Mouse (Mus musculus) neural tube, embryonic 15.5 days (tissue): ENCODE results near the gene Slc15a2. TPM values are rescaled to one million over a fixed set of nuclear protein-coding genes. Genes with fewer than 3 reads are reported as not detected.

ENCODE experiments used
- ATAC-seq: fragments of 200-750 bp; cut with Nextera tagmentation; 2 replicates; pipeline ENCODE4 v1.8.0; 2017; ENCODE audit warnings: mild to moderate bottlenecking, moderate TSS enrichment, moderate library complexity; ENCODE audit not compliant: low FRiP score
- H3K27ac ChIP-seq: fragments of 300-500 bp; sonication (generic); replicated peaks from 2 replicates; pipeline ENCODE4 v1.5.1; 2015; ENCODE audit warnings: mild to moderate bottlenecking, inconsistent platforms
- H3K27me3 ChIP-seq: fragments of 300-500 bp; sonication (generic); replicated peaks from 2 replicates; pipeline ENCODE4 v1.6.1; 2015; ENCODE audit warnings: inconsistent platforms
- H3K36me3 ChIP-seq: fragments of 300-500 bp; sonication (generic); 2 replicates; pipeline ENCODE4 v1.6.1; 2015; ENCODE audit warnings: inconsistent platforms
- H3K4me1 ChIP-seq: fragments of 300-500 bp; sonication (generic); 2 replicates; pipeline ENCODE4 v1.6.1; 2015; ENCODE audit warnings: inconsistent platforms
- H3K4me2 ChIP-seq: fragments of 300-500 bp; sonication (generic); 2 replicates; pipeline ENCODE4 v1.6.1; 2015; ENCODE audit warnings: inconsistent platforms, mild to moderate bottlenecking, moderate library complexity
- H3K4me3 ChIP-seq: fragments of 300-500 bp; sonication (generic); replicated peaks from 2 replicates; pipeline ENCODE4 v1.5.1; 2015; ENCODE audit warnings: mild to moderate bottlenecking, inconsistent platforms
- H3K9ac ChIP-seq: fragments of 300-500 bp; sonication (generic); replicated peaks from 2 replicates; pipeline ENCODE4 v1.6.1; 2015; ENCODE audit warnings: mild to moderate bottlenecking, inconsistent platforms
- H3K9me3 ChIP-seq: fragments of 300-500 bp; sonication (generic); replicated peaks from 2 replicates; pipeline ENCODE4 v1.6.1; 2016; ENCODE audit warnings: inconsistent platforms
- WGBS: fragments of 180-500 bp; shearing (Covaris S2); methylation state at CpG from one replicate; pipeline ENCODE4 v1.1.7; 2015; ENCODE audit warnings: mixed read lengths; 5-methylcytosine and 5-hydroxymethylcytosine counted together
- polyA plus RNA-seq: library from polyadenylated mRNA; unstranded; fragments of >200 nt; fragmentation: Nextera tagmentation; extraction: Ambion mirVana; gene quantifications from 2 replicates; pipeline ENCODE4 v1.2.1, GENCODE M21; 2015

Gene Slc15a2
- 13.0 and 15.3 TPM in 2 replicates for polyA plus RNA-seq

- Histone ChIP-seq H3K4me1 (no peaks in the 10 kb centered on the region), H3K27me3 (no peaks in the 10 kb centered on the region), H3K9ac (no peak within 1 kb of the TSS), H3K36me3 (no peaks in the 10 kb centered on the region), H3K27ac (peak within 1 kb of the TSS; percentile 67), H3K9me3 (no peaks in the 10 kb centered on the region), H3K4me3 (peak within 1 kb of the TSS; percentile 14; the same call in 1 of the 2 replicates), H3K4me2 (peak within 1 kb of the TSS; percentile 17; the same call in 1 of the 2 replicates)
- 72% methylated on average over 10 of the region's 10 CpGs for WGBS
- peak; percentile 85 for ATAC-seq
These were observed at the start of gene Slc15a2 for GRCm38 (mm10) chr16:36784594-36785313. Gene Slc15a2, minus strand, starts transcription at chr16:36784962.

GRCm38 (mm10) chr16:36828820-36829219 is 44.1 kb upstream of the Slc15a2 start:
- Histone ChIP-seq H3K4me1 (peaks cover 17% of the 10 kb centered on the region), H3K9ac (peak overlapping the region; percentile 88), H3K36me3 (no peaks in the 10 kb centered on the region), H3K27ac (peak overlapping the region; percentile 80; the same call in 1 of the 2 replicates), H3K4me3 (peak overlapping the region; percentile 79), H3K27me3 (0 out of 2 replicates have a peak, but pooled peaks cover 3% of the 10 kb centered on the region), H3K4me2 (peak overlapping the region; percentile 92), H3K9me3 (no peaks in the 10 kb centered on the region)
- 2% methylated on average over 11 of the region's 11 CpGs for WGBS
- peak; percentile 49 for ATAC-seq

- Histone ChIP-seq H3K4me2 (peak within 1 kb of the TSS; percentile 92), H3K27ac (peak within 1 kb of the TSS; percentile 80), H3K27me3 (0 out of 2 replicates have a peak, but pooled peaks cover 3% of the 10 kb centered on the region), H3K4me3 (peak within 1 kb of the TSS; percentile 79), H3K4me1 (peaks cover 17% of the 10 kb centered on the region), H3K9ac (peak within 1 kb of the TSS; percentile 88), H3K36me3 (no peaks in the 10 kb centered on the region), H3K9me3 (no peaks in the 10 kb centered on the region)
- under 1% methylated on average over 60 of the region's 64 CpGs for WGBS
- peak; percentile 99 for ATAC-seq
These were observed 43.5 kb upstream of the Slc15a2 start, which contains the start of gene Iqcb1 for GRCm38 (mm10) chr16:36828054-36828786. Gene Iqcb1, plus strand, starts transcription at chr16:36828385.

- ATAC-seq = peak; percentile 56; the same call in 1 of the 2 replicates
- H3K27ac ChIP-seq = no peak overlapping the region
- peak overlapping the region; percentile 34; the same call in 1 of the 2 replicates for H3K9ac ChIP-seq
- peak overlapping the region; percentile 92 for H3K4me2 ChIP-seq
- peak overlapping the region; percentile 79 for H3K4me3 ChIP-seq
- no peaks in the 10 kb centered on the region for H3K9me3 ChIP-seq
- 4% methylated on average over 11 of the region's 11 CpGs for WGBS
- 0 out of 2 replicates have a peak, but pooled peaks cover 3% of the 10 kb centered on the region for H3K27me3 ChIP-seq
- peaks cover 17% of the 10 kb centered on the region for H3K4me1 ChIP-seq
- no peaks in the 10 kb centered on the region for H3K36me3 ChIP-seq
These were observed 42.9 kb upstream of the Slc15a2 start for GRCm38 (mm10) chr16:36827611-36828053.

GRCm38 (mm10) chr16:36821474-36821873 is 36.7 kb upstream of the Slc15a2 start:
- H3K9ac ChIP-seq = no peak overlapping the region
- 10% methylated on average over 3 of the region's 3 CpGs for WGBS
- H3K27me3 ChIP-seq = no peaks in the 10 kb centered on the region
- no peaks in the 10 kb centered on the region for H3K4me1 ChIP-seq
- H3K9me3 ChIP-seq = no peaks in the 10 kb centered on the region
- H3K27ac ChIP-seq = no peak overlapping the region
- no peaks in the 10 kb centered on the region for H3K36me3 ChIP-seq
- no peak overlapping the region for H3K4me3 ChIP-seq
- no peak overlapping the region for H3K4me2 ChIP-seq
- ATAC-seq = no peak

GRCm38 (mm10) chr16:36820747-36821146 is 36.0 kb upstream of the Slc15a2 start:
- 87% methylated on average over 3 of the region's 3 CpGs for WGBS
- no peak overlapping the region for H3K27ac ChIP-seq
- ATAC-seq = no peak
- H3K27me3 ChIP-seq = no peaks in the 10 kb centered on the region
- no peak overlapping the region for H3K4me3 ChIP-seq
- H3K36me3 ChIP-seq = no peaks in the 10 kb centered on the region
- H3K9me3 ChIP-seq = no peaks in the 10 kb centered on the region
- H3K4me2 ChIP-seq = no peak overlapping the region
- no peak overlapping the region for H3K9ac ChIP-seq
- H3K4me1 ChIP-seq = no peaks in the 10 kb centered on the region

GRCm38 (mm10) chr16:36820016-36820415 is 35.3 kb upstream of the Slc15a2 start:
- Histone ChIP-seq H3K9ac (no peak overlapping the region), H3K27me3 (no peaks in the 10 kb centered on the region), H3K9me3 (no peaks in the 10 kb centered on the region), H3K4me3 (no peak overlapping the region), H3K27ac (no peak overlapping the region), H3K36me3 (no peaks in the 10 kb centered on the region), H3K4me2 (no peak overlapping the region), H3K4me1 (no peaks in the 10 kb centered on the region)
- no peak for ATAC-seq
- WGBS = 75% methylated on average over 6 of the region's 6 CpGs

- Histone ChIP-seq H3K27ac (no peak overlapping the region), H3K4me2 (no peak overlapping the region), H3K4me1 (no peaks in the 10 kb centered on the region), H3K9me3 (no peaks in the 10 kb centered on the region), H3K36me3 (no peaks in the 10 kb centered on the region), H3K27me3 (no peaks in the 10 kb centered on the region), H3K4me3 (no peak overlapping the region), H3K9ac (no peak overlapping the region)
- WGBS = 17% methylated on average over 7 of the region's 7 CpGs
- ATAC-seq = peak; percentile 96
These were observed 32.7 kb upstream of the Slc15a2 start for GRCm38 (mm10) chr16:36817321-36817926.

- H3K27ac ChIP-seq = no peak overlapping the region
- H3K36me3 ChIP-seq = no peaks in the 10 kb centered on the region
- no peaks in the 10 kb centered on the region for H3K9me3 ChIP-seq
- no peaks in the 10 kb centered on the region for H3K4me1 ChIP-seq
- no peak overlapping the region for H3K4me2 ChIP-seq
- ATAC-seq = peak; percentile 41; the same call in 1 of the 2 replicates
- no peak overlapping the region for H3K4me3 ChIP-seq
- no peak overlapping the region for H3K9ac ChIP-seq
- no peaks in the 10 kb centered on the region for H3K27me3 ChIP-seq
These were observed 32.2 kb upstream of the Slc15a2 start for GRCm38 (mm10) chr16:36816916-36817315.

- Histone ChIP-seq H3K4me2 (no peak overlapping the region), H3K27me3 (no peaks in the 10 kb centered on the region), H3K9ac (no peak overlapping the region), H3K4me1 (no peaks in the 10 kb centered on the region), H3K36me3 (no peaks in the 10 kb centered on the region), H3K9me3 (no peaks in the 10 kb centered on the region), H3K4me3 (no peak overlapping the region), H3K27ac (no peak overlapping the region)
- 69% methylated on average over 3 of the region's 3 CpGs for WGBS
- no peak for ATAC-seq
These were observed 28.9 kb upstream of the Slc15a2 start for GRCm38 (mm10) chr16:36813680-36814079.

- no peak overlapping the region for H3K27ac ChIP-seq
- H3K4me2 ChIP-seq = no peak overlapping the region
- H3K4me1 ChIP-seq = no peaks in the 10 kb centered on the region
- no peak overlapping the region for H3K9ac ChIP-seq
- no peaks in the 10 kb centered on the region for H3K9me3 ChIP-seq
- 91% methylated on average over 3 of the region's 3 CpGs for WGBS
- no peaks in the 10 kb centered on the region for H3K36me3 ChIP-seq
- no peak for ATAC-seq
- H3K27me3 ChIP-seq = no peaks in the 10 kb centered on the region
- no peak overlapping the region for H3K4me3 ChIP-seq
These were observed 23.9 kb upstream of the Slc15a2 start for GRCm38 (mm10) chr16:36808616-36809015.
